Mouse (Mus musculus) erythroblast, embryonic 14.5 days (primary cell): ENCODE results near the gene Med8.

Experiments
- GATA1 ChIP-seq: IDR thresholded peaks from 2 replicates; pipeline ENCODE4 v1.6.1; 2012; ENCODE audit warnings: low read length, inconsistent platforms, mixed read lengths
- TAL1 ChIP-seq: IDR thresholded peaks from 3 replicates; pipeline ENCODE4 v1.6.1; 2012; ENCODE audit warnings: low read length, inconsistent platforms, mixed read lengths

DNA sequence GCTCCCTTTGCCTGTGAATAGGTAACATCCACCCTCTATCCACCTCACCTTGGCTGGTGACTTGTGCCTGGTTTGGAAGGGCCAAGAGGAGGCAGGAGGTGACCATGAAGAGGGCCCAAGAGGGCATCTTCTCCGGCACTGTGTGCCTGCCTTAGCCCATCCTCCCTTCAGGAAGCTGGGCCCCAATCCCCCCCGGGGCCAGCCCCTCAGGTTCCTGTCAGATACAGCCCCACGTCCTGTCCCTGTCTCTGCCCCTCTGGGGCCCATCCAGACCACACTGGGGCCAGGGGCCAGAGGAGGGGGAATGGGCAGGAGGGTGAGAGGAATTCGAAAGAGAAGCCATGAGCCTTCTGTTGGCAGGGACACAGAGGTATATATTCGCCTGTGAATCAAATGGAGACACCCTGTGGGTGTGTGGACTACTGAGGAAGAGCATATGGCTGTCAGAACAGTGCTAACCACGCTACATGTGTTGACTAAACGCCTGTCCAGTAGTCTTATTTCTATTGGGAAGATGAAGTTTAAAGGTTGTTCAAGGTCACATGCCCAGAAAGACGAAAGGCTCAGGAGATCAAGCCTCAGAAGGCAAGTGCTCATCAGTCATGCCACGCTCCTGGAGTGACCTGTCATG, 48.3 kb downstream of the Med8 start, which contains the start of gene Mpl:
- TF ChIP-seq TAL1, result no peak
- no peak for TF ChIP-seq GATA1
